Mouse (Mus musculus) ES-E14 (cell line): ENCODE results near the gene Sall1. TPM values are rescaled to one million over a fixed set of nuclear protein-coding genes. Genes with fewer than 3 reads are reported as not detected.

Experiments used
- DNase-seq: peaks from one replicate; pipeline ENCODE4 v3.0.0-alpha.2; 2013; ENCODE audit warnings: low read depth, low spot score
- H3K27ac ChIP-seq: 2 replicates; pipeline ENCODE4 v1.5.1; 2012; ENCODE audit warnings: low read depth, mild to moderate bottlenecking, low read length, moderate library complexity, mixed read lengths; ENCODE audit not compliant: poor library complexity, insufficient read depth, severe bottlenecking
- H3K36me3 ChIP-seq: 2 replicates; pipeline ENCODE4 v1.6.1; 2012; ENCODE audit warnings: mild to moderate bottlenecking, low read length, moderate library complexity, mixed read lengths; ENCODE audit not compliant: control insufficient read depth, poor library complexity, insufficient read depth, severe bottlenecking
- H3K4me1 ChIP-seq, 2 experiments: fragments of 150-350 bp in 1 of 2; sonication (generic) in 1 of 2; 2 replicates each; pipeline ENCODE4 v1.6.1; 2012; ENCODE audit warnings: low read length in 2 of 2, mild to moderate bottlenecking in 1 of 2, mixed read lengths in 1 of 2; ENCODE audit not compliant: control insufficient read depth in 2 of 2, insufficient read depth in 2 of 2, poor library complexity in 1 of 2
- H3K4me3 ChIP-seq, 2 experiments: fragments of 150-350 bp in 1 of 2; sonication (generic) in 1 of 2; 2 replicates each; pipeline ENCODE4 v1.5.1; 2012; ENCODE audit warnings: low read length in 2 of 2, low read depth in 1 of 2, mild to moderate bottlenecking in 1 of 2, mixed read lengths in 1 of 2; ENCODE audit not compliant: insufficient read depth in 1 of 2, poor library complexity in 1 of 2, severe bottlenecking in 1 of 2
- H3K9ac ChIP-seq: 2 replicates; pipeline ENCODE4 v1.6.1; 2012; ENCODE audit warnings: low read depth, mild to moderate bottlenecking, low read length, mixed read lengths; ENCODE audit not compliant: poor library complexity, insufficient read depth, severe bottlenecking
- H3K9me3 ChIP-seq: fragments of 150-350 bp; sonication (generic); 2 replicates; pipeline ENCODE4 v1.6.1; 2012; ENCODE audit warnings: low read depth, mild to moderate bottlenecking, low read length; ENCODE audit not compliant: control insufficient read depth, insufficient read depth
- CHD2 ChIP-seq: IDR thresholded peaks from 2 replicates; pipeline ENCODE4 v1.6.1; 2014; ENCODE audit warnings: mild to moderate bottlenecking, low read depth, low read length, inconsistent platforms
- HCFC1 ChIP-seq: IDR thresholded peaks from 2 replicates; pipeline ENCODE4 v1.6.1; 2012; ENCODE audit warnings: low read length, inconsistent platforms, borderline replicate concordance; ENCODE audit not compliant: insufficient read depth
- MAFK ChIP-seq: IDR thresholded peaks from 2 replicates; pipeline ENCODE4 v1.6.1; 2014; ENCODE audit warnings: mild to moderate bottlenecking, low read depth, low read length, inconsistent platforms; ENCODE audit not compliant: insufficient read depth
- ZC3H11A ChIP-seq: IDR thresholded peaks from 2 replicates; pipeline ENCODE4 v1.6.1; 2012; ENCODE audit warnings: low read depth, mild to moderate bottlenecking, inconsistent platforms, low read length, borderline replicate concordance
- ZNF384 ChIP-seq: IDR thresholded peaks from 2 replicates; pipeline ENCODE4 v1.6.1; 2012; ENCODE audit warnings: low read depth, low read length, inconsistent platforms
- in situ Hi-C, 2 experiments: fragments of 600-800 bp; cut with MboI; formaldehyde crosslinking; loops; one replicate each; pipeline ENCODE4 v1.15.1; 2025; ENCODE audit warnings: low sequenced_read_pairs in 2 of 2, inconsistent platforms in 1 of 2; ENCODE audit not compliant: unreplicated experiment in 2 of 2
- total RNA-seq: library from RNA; depleted of rRNA; stranded (reverse); fragments of 300-350 nt; gene quantifications from 2 replicates; pipeline ENCODE4 v1.2.3, GENCODE M21; 2012

Gene Sall1
- total RNA-seq, 1 experiment = 22.5 TPM

DNA sequence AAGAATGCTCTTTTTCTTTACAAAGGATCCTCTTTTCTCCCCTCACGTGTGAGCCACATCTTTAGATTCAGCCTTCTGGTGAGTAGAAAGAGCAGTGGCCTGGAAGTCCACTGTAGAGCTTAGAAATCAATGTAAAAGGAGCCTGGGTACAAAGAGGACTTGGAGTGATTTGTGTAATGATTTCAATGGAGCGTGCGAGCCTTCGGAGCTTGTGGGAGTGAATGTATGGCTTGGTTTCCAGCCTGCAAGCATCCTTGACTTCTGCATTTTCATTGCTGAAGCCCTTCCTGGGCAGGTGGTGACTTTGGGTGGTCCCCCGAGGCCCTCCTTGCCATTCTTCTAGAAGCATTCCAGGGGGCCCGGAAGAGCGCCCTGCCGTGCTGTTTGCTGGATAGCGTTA, 20.1 kb upstream of the Sall1 start:
- H3K9me3 ChIP-seq = no peaks in the 10 kb centered on the region
- in situ Hi-C loops = no loop called here
- peak overlapping the region in 1 of 2 experiments; percentile 3; a peak in 1 of 4 replicates for H3K4me3 ChIP-seq
- no peak for DNase-seq
- H3K9ac ChIP-seq = no peak overlapping the region
- H3K27ac ChIP-seq = peak overlapping the region; percentile 64
- H3K36me3 ChIP-seq = peaks cover 3% of the 10 kb centered on the region; the same call in 1 of the 2 replicates
- TF ChIP-seq CHD2 (no peak), ZC3H11A (no peak), HCFC1 (no peak), ZNF384 (no peak), MAFK (no peak)
- H3K4me1 ChIP-seq = peaks cover 10 to 30% of the 10 kb centered on the region in 2 experiments

DNA sequence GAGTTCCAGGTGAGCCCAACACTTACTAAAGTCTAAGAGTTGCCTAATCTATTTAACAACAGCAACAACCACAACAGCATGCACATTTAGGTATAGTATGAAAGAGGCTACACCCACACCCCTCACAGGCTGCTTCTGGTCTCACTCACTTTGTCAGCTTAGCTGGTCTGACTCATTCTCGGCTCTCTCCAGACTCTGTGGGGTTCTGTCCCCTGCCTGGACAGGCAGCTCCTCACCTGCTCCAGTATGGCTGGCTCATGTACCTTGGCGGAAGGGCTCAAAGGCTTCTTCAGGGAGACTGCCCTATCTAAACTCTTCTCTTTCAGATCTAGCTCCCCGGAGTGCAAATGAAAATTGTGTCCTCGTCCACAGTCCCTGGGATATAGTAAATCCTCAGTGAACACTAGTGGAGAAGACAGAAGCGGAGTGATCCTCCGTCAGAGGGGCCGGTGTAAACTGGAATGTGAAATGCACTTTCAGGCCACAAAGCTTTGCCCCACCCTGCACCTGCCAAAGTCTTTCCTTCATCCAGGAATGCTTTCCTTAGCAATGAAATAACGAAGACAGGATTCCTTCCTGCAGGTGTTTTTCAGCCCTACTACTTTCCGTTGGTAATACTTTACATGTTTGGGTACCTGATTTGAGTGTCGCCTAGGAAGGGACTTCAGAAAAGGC, 19.5 kb upstream of the Sall1 start:
- Histone ChIP-seq H3K36me3 (peaks cover 3% of the 10 kb centered on the region; the same call in 1 of the 2 replicates), H3K9me3 (no peaks in the 10 kb centered on the region), H3K27ac (peak overlapping the region; percentile 64), H3K4me1 (peaks cover 10 to 30% of the 10 kb centered on the region in 2 experiments), H3K9ac (0 out of 2 replicates have a peak overlapping the region, but pooled peaks have one; percentile 35), H3K4me3 (peak overlapping the region; percentile 6 to 22; a peak in 3 of 4 replicates)
- no peak for DNase-seq
- TF ChIP-seq HCFC1 (no peak), CHD2 (no peak; the same call in 1 of the 2 replicates), MAFK (no peak), ZC3H11A (no peak), ZNF384 (no peak)
- in situ Hi-C loops = no loop called here

DNA sequence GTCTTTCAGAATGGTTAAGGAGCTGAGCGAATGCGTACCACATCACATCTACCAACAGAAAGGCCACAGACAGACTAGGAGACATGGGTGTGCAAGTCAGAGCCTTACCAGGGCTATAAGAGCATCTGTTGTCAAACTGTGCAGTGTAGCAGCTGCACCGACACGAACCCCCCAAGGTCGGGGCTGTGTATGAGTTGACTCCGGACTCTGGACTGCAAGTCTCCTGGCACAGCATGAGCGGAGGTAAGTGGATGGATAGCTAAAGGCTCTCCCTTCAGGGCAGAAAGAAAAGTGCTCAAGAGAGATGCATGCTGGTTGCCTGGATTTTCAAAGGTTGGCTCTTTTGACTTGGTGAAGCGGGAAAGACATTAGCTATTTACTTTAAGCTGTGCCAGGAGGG, 16.8 kb upstream of the Sall1 start:
- no peak for TF ChIP-seq MAFK
- no peak for TF ChIP-seq ZNF384
- TF ChIP-seq CHD2 = no peak
- no peak for TF ChIP-seq ZC3H11A
- in situ Hi-C loops = no loop called here
- no peak for DNase-seq
- Histone ChIP-seq H3K36me3 (peaks cover 4% of the 10 kb centered on the region; the same call in 1 of the 2 replicates), H3K27ac (no peak overlapping the region), H3K4me1 (peaks cover 1 to 26% of the 10 kb centered on the region in 2 experiments), H3K9ac (no peak overlapping the region), H3K4me3 (no peak overlapping the region), H3K9me3 (no peaks in the 10 kb centered on the region)

DNA sequence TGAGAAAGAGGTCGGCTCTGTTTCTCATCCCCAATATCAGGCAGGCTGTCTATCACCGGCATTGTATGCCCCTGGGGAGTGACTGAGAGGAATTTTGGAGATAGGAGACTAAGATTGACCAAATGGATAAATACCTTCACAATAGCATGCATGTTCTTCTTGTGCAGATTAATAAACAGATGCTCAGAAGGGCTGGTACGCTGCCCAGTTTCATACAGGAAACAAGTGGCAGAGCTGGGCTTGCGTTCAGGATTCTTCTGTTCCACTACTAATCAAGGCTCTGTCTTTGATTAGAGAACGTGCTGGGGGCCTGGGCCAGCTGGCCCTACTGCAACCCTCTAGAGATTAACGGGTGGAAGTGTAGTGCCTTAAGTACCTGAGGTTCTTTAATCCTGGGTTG, 15.5 kb upstream of the Sall1 start:
- Histone ChIP-seq H3K4me3 (no peak overlapping the region), H3K27ac (no peak overlapping the region), H3K9ac (no peak overlapping the region), H3K4me1 (peaks cover 7 to 21% of the 10 kb centered on the region in 2 experiments), H3K36me3 (peaks cover 4% of the 10 kb centered on the region; the same call in 1 of the 2 replicates), H3K9me3 (no peaks in the 10 kb centered on the region)
- TF ChIP-seq ZNF384 (no peak), CHD2 (no peak)
- DNase-seq = no peak
- in situ Hi-C loops = no loop called here
